Mouse (Mus musculus): ENCODE results near the gene P2rx3.

DNA sequence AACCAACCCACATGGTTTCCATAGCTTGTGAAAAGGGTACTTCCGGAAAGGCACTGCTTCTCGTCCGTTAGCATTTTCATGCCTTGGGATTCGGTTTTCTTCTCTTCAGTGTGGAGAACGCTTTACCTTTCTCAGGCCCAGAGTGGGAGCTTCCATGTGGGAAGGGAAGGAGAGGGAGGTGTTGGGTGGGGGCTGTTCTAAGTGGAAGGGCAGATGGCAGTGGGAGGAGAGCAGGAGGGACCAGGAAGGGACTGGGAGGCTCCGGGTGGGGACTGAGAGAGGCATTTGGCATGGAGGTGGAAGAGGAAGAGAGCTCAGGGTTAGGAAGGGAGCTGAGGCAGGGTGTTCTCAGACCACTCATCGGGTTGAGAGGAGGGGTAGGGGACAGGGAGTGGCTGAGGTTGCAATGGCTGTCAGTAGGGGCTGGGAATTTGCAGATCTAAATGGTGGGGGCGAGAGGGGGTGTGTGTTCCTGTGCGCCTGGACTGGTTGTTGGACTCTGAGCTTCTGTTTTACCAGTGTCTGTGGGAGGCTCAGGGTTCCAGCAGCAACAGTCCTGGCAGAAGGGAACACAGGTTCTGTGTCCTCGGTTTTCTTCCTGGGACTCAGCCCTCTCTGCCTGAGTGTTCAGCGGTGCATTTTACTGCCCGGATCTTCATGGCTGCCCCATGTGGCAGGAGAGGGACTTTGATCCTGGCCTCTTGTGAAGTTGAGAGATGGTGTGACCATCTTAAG, 28.0 kb upstream of the P2rx3 start:
- TF ChIP-seq CTCF (IDR thresholded peaks at IDR 0.05; ENCODE audit: borderline replicate concordance, control insufficient read depth, extremely low read depth, insufficient read depth, low read length, poor library complexity) (no peak), POLR2A (IDR thresholded peaks at IDR 0.05; ENCODE audit: control insufficient read depth, extremely low read depth, insufficient read depth, low read length, poor library complexity) (no peak)

All from thymus, adult 2 months (tissue).